In the genomic region with DNA sequence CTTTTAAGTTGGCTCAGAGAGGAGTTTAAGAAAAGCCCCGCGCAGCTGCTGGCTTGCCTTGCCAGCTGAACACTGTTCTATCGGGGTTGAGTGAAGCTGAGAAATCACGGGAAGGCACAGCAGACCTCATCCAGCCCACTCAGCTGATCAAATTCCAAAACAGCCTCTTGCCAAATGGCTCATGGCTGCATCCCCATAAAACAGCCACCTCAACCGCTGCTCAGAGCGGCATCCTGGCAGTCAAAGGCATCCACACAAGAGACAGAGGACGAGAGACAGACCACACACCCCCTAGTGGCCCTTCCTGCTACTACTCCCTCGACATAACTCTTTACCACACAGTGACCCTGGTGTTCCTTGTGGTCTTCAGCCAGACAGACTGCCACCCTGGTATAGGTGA, we compare ENCODE assay signal across 8 mouse cellular contexts. TPM values are rescaled to one million over a fixed set of nuclear protein-coding genes. Genes with fewer than 3 reads are reported as not detected.
DNase-seq lines count a peak whose midpoint lies in the region; ATAC-seq and TF ChIP-seq lines count a peak whose summit lies in the region.

No protein-coding gene starts in this region.

- peak; percentile 79 for TF ChIP-seq CTCF in hindbrain, postnatal 0 days (IDR thresholded peaks at IDR 0.05; ENCODE audit: low read depth)

- ATAC-seq in hindbrain, postnatal 0 days, result 0 out of 2 replicates have a peak, but pooled peaks have one; percentile 45
- no peak for ATAC-seq in hindbrain, embryonic 16.5 days
- ATAC-seq in erythroblast, adult 5-6 weeks (replicated peaks; ENCODE audit: low FRiP score, poor library complexity, severe bottlenecking), result 0 out of 2 replicates have a peak, but pooled peaks have one; percentile 9

- no peaks in the 10 kb centered on the region for H3K9me3 ChIP-seq in hindbrain, postnatal 0 days (ENCODE audit: low read length)
- no peaks in the 10 kb centered on the region for H3K9me3 ChIP-seq in hindbrain, embryonic 16.5 days (ENCODE audit: control insufficient read depth, low read length)

- H3K4me3 ChIP-seq in hindbrain, postnatal 0 days (ENCODE audit: low read length), result no peak overlapping the region
- no peak overlapping the region for H3K4me3 ChIP-seq in hindbrain, embryonic 16.5 days (ENCODE audit: low read length)

- no peak overlapping the region for H3K9ac ChIP-seq in hindbrain, postnatal 0 days (replicated peaks; ENCODE audit: low read length)
- no peak overlapping the region for H3K9ac ChIP-seq in hindbrain, embryonic 16.5 days (ENCODE audit: low read depth, low read length)

- no peaks in the 10 kb centered on the region for H3K4me1 ChIP-seq in hindbrain, postnatal 0 days (ENCODE audit: insufficient read depth, low read length)
- H3K4me1 ChIP-seq in hindbrain, embryonic 16.5 days (ENCODE audit: control insufficient read depth, insufficient read depth, low read depth, low read length), result no peaks in the 10 kb centered on the region

- H3K27ac ChIP-seq in hindbrain, postnatal 0 days, result no peak overlapping the region
- H3K27ac ChIP-seq in hindbrain, embryonic 16.5 days (ENCODE audit: low read depth, low read length), result no peak overlapping the region

- WGBS in hindbrain, postnatal 0 days, result 26% methylated on average over 8 of the region's 8 CpGs
- WGBS in hindbrain, embryonic 16.5 days, result 36% methylated on average over 8 of the region's 8 CpGs

- peak; percentile 58 for DNase-seq in hindbrain, postnatal 0 days (ENCODE audit: low spot score)
- peak; percentile 54 for DNase-seq in Muller cell, postnatal 12 days (ENCODE audit: inconsistent ontology term)
- peak; percentile 56 to 72 for DNase-seq in layer of hippocampus, adult 8-10 months (ENCODE audit: low spot score in 2 of 2)
- peak; percentile 43 for DNase-seq in lung, postnatal 10 days
- peak; percentile 45 for DNase-seq in thymus, postnatal 14 days
- DNase-seq in cerebellum, adult 11-12 months, result no peak

- H3K4me2 ChIP-seq in hindbrain, postnatal 0 days (ENCODE audit: low read depth, low read length), result no peak overlapping the region
- H3K4me2 ChIP-seq in hindbrain, embryonic 16.5 days (ENCODE audit: low read length), result no peak overlapping the region

- no peaks in the 10 kb centered on the region for H3K27me3 ChIP-seq in hindbrain, postnatal 0 days (ENCODE audit: insufficient read depth, low read length)
- no peaks in the 10 kb centered on the region for H3K27me3 ChIP-seq in hindbrain, embryonic 16.5 days (replicated peaks; ENCODE audit: control insufficient read depth, insufficient read depth, low read length)

- H3K36me3 ChIP-seq in hindbrain, postnatal 0 days (ENCODE audit: insufficient read depth, low read length), result no peaks in the 10 kb centered on the region
- H3K36me3 ChIP-seq in hindbrain, embryonic 16.5 days (ENCODE audit: control insufficient read depth, insufficient read depth, low read length), result no peaks in the 10 kb centered on the region

RNA-seq across cellular contexts. Expression of a gene that starts 30.6 kb away (rescaled TPM):
- total RNA-seq in hindbrain, postnatal 0 days (2014; rRNA removed), result 1.5 and 2.7 TPM in 2 replicates
- 6.1 and 9.1 TPM in 2 replicates for polyA plus RNA-seq in hindbrain, postnatal 0 days (2015; fragmentation: Nextera tagmentation; extraction: Ambion mirVana)
- 4.6 and 5.3 TPM in 2 replicates for polyA plus RNA-seq in hindbrain, embryonic 16.5 days (2015; fragmentation: Nextera tagmentation; extraction: Ambion mirVana)
- not detected in 2 replicates for total RNA-seq in erythroblast, adult 5-6 weeks (2015; ENCODE audit: low replicate concordance)
- total RNA-seq in erythroblast, adult 5-6 weeks (2017; ENCODE audit: low replicate concordance), result not detected in 2 replicates
- total RNA-seq in layer of hippocampus, adult 8-10 months (2022), result 10 to 100 TPM in 1 of 4 experiments, 1 to 10 TPM in 3; 5.4 to 10.4 (median 8.3) TPM
